12 mouse cellular contexts compared by ENCODE assay signal in the genomic region with DNA sequence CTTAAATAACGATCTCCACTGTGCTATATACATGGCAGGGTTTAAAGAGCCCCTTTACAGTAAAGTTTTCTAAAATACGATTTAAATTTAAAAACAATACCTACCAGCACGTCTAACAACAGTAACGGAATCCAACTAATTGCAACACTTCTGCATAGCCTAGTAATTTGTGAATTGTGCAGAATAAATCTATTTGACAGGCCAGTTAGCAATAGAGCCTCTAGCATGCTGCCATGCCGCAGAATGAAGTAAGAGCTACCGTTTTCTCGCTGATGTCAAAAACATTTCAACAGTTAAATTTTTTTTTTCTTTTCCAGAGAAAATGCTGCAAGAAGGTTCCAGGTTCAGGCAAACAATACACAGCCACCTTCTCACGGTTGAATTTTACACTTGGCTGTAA.
DNase-seq lines count a peak whose midpoint lies in the region; ATAC-seq and TF ChIP-seq lines count a peak whose summit lies in the region.
"Had no signal": no experiment of that assay in that cellular context is flagged by ENCODE, and none has a peak within 500 bp of the region (broad histone marks: within the 10 kb centered on the region; RNA-seq: fewer than 3 reads in every experiment).

No protein-coding gene starts in this region.

- H3K4me3 ChIP-seq in heart, embryonic 11.5 days (ENCODE audit: low read depth, low read length), result peak overlapping the region; percentile 44; the same call in 1 of the 2 replicates
- H3K4me3 ChIP-seq in lung, embryonic 14.5 days (ENCODE audit: low read depth, low read length), result peak overlapping the region; percentile 38; the same call in 1 of the 2 replicates
- H3K4me3 ChIP-seq in intestine, postnatal 0 days (ENCODE audit: low read depth, low read length), result no peak overlapping the region
- peak overlapping the region; percentile 25; the same call in 1 of the 2 replicates for H3K4me3 ChIP-seq in stomach, embryonic 14.5 days (ENCODE audit: low read depth, low read length)

- peak overlapping the region; percentile 64 for H3K4me2 ChIP-seq in heart, embryonic 11.5 days
- peak overlapping the region; percentile 59 for H3K4me2 ChIP-seq in lung, embryonic 14.5 days
- peak overlapping the region; percentile 65; the same call in 1 of the 2 replicates for H3K4me2 ChIP-seq in intestine, postnatal 0 days (replicated peaks; ENCODE audit: low read depth)
- H3K4me2 ChIP-seq in stomach, embryonic 14.5 days (replicated peaks; ENCODE audit: low read depth, low read length), result no peak overlapping the region

- H3K9ac ChIP-seq in heart, embryonic 11.5 days (ENCODE audit: low read depth, low read length), result no peak overlapping the region
- no peak overlapping the region for H3K9ac ChIP-seq in lung, embryonic 14.5 days
- no peak overlapping the region for H3K9ac ChIP-seq in intestine, postnatal 0 days (ENCODE audit: low read depth, low read length)
- no peak overlapping the region for H3K9ac ChIP-seq in stomach, embryonic 14.5 days (replicated peaks; ENCODE audit: low read depth, low read length)

- TF ChIP-seq CTCF in lung, embryonic 14.5 days (IDR thresholded peaks at IDR 0.05; ENCODE audit: low read depth), result no peak
- TF ChIP-seq CTCF in intestine, postnatal 0 days (IDR thresholded peaks at IDR 0.05; ENCODE audit: low read depth), result no peak

- intact Hi-C loops in heart, postnatal 14 days (cut with DNase I), result loop anchor here (2.0 to 5.0 kb wide), 2 partner anchors 87 to 454 kb away; a partner anchor contains a TSS

- H3K27ac ChIP-seq in heart, embryonic 11.5 days (ENCODE audit: low read depth, low read length), result no peak overlapping the region
- H3K27ac ChIP-seq in lung, embryonic 14.5 days (ENCODE audit: low read depth), result no peak overlapping the region
- H3K27ac ChIP-seq in intestine, postnatal 0 days (ENCODE audit: low read depth, low read length), result no peak overlapping the region
- no peak overlapping the region for H3K27ac ChIP-seq in stomach, embryonic 14.5 days (ENCODE audit: low read length)

- no peaks in the 10 kb centered on the region for H3K27me3 ChIP-seq in heart, embryonic 11.5 days (ENCODE audit: control insufficient read depth, insufficient read depth, low read length)
- H3K27me3 ChIP-seq in lung, embryonic 14.5 days (ENCODE audit: insufficient read depth, low read length), result no peaks in the 10 kb centered on the region
- H3K27me3 ChIP-seq in intestine, postnatal 0 days (replicated peaks; ENCODE audit: control insufficient read depth, insufficient read depth, low read length), result no peaks in the 10 kb centered on the region
- H3K27me3 ChIP-seq in stomach, embryonic 14.5 days (ENCODE audit: control insufficient read depth, insufficient read depth, low read length), result no peaks in the 10 kb centered on the region

- H3K4me1 ChIP-seq in heart, embryonic 11.5 days (ENCODE audit: control insufficient read depth, insufficient read depth, low read length), result no peaks in the 10 kb centered on the region
- no peaks in the 10 kb centered on the region for H3K4me1 ChIP-seq in lung, embryonic 14.5 days (ENCODE audit: insufficient read depth)
- H3K4me1 ChIP-seq in intestine, postnatal 0 days (replicated peaks; ENCODE audit: control insufficient read depth, insufficient read depth, low read length), result no peaks in the 10 kb centered on the region
- H3K4me1 ChIP-seq in stomach, embryonic 14.5 days (ENCODE audit: control insufficient read depth, insufficient read depth, low read length), result no peaks in the 10 kb centered on the region

- no peak for ATAC-seq in heart, embryonic 11.5 days (replicated peaks; ENCODE audit: insufficient number of reproducible peaks, low FRiP score, low TSS enrichment)
- no peak for ATAC-seq in lung, embryonic 14.5 days (ENCODE audit: insufficient read depth)
- ATAC-seq in intestine, postnatal 0 days, result no peak
- no peak for ATAC-seq in stomach, embryonic 14.5 days (ENCODE audit: insufficient number of reproducible peaks, insufficient read depth, low FRiP score, low read depth)

- no peaks in the 10 kb centered on the region for H3K36me3 ChIP-seq in heart, embryonic 11.5 days (ENCODE audit: control insufficient read depth, insufficient read depth, low read length)
- H3K36me3 ChIP-seq in lung, embryonic 14.5 days (ENCODE audit: insufficient read depth), result no peaks in the 10 kb centered on the region
- H3K36me3 ChIP-seq in intestine, postnatal 0 days (ENCODE audit: control insufficient read depth, insufficient read depth), result no peaks in the 10 kb centered on the region
- H3K36me3 ChIP-seq in stomach, embryonic 14.5 days (ENCODE audit: control insufficient read depth, insufficient read depth, low read length), result no peaks in the 10 kb centered on the region

- no peak for DNase-seq in heart, postnatal 14 days
- no peak for DNase-seq in lung, embryonic 14.5 days
- DNase-seq in lung, postnatal 4 days, result no peak
- no peak for DNase-seq in gastrocnemius, adult 8-10 months (ENCODE audit: low spot score in 2 of 2)
- DNase-seq in Muller cell, postnatal 12 days (ENCODE audit: inconsistent ontology term), result no peak
- DNase-seq: B cell, adult 2 months; gastrocnemius, postnatal 36 days; right cerebral cortex, postnatal 25 days; thymus, adult 2 months had no signal

- H3K9me3 ChIP-seq in heart, embryonic 11.5 days (replicated peaks; ENCODE audit: control insufficient read depth, low read length), result no peaks in the 10 kb centered on the region
- H3K9me3 ChIP-seq in lung, embryonic 14.5 days (ENCODE audit: low read depth, low read length), result no peaks in the 10 kb centered on the region
- H3K9me3 ChIP-seq in intestine, postnatal 0 days (ENCODE audit: control insufficient read depth), result no peaks in the 10 kb centered on the region
- no peaks in the 10 kb centered on the region for H3K9me3 ChIP-seq in stomach, embryonic 14.5 days (ENCODE audit: control insufficient read depth, low read depth, low read length)

- WGBS in heart, embryonic 11.5 days (ENCODE audit: insufficient replicate concordance), result 62% methylated on average over 8 of the region's 8 CpGs
- WGBS in lung, embryonic 14.5 days, result 59% methylated on average over 8 of the region's 8 CpGs
- 66% methylated on average over 8 of the region's 8 CpGs for WGBS in intestine, postnatal 0 days
- WGBS in stomach, embryonic 14.5 days, result 53% methylated on average over 8 of the region's 8 CpGs
